Mouse (Mus musculus) stomach, embryonic 16.5 days (tissue): ENCODE data around the gene Tbata. TPM values are rescaled to one million over a fixed set of nuclear protein-coding genes. Genes with fewer than 3 reads are reported as not detected.

Experiments
- ATAC-seq: fragments of 200-750 bp; cut with Nextera tagmentation; 2 replicates; pipeline ENCODE4 v1.8.0; 2017; ENCODE audit warnings: moderate number of reproducible peaks, moderate TSS enrichment; ENCODE audit not compliant: insufficient read depth, low FRiP score
- H3K27ac ChIP-seq: fragments of 300-500 bp; sonication (generic); 2 replicates; pipeline ENCODE4 v1.5.1; 2014; ENCODE audit warnings: low read length
- H3K27me3 ChIP-seq: fragments of 300-500 bp; sonication (generic); 2 replicates; pipeline ENCODE4 v1.6.1; 2014; ENCODE audit warnings: low read length, control low read depth, mixed read lengths; ENCODE audit not compliant: control insufficient read depth, insufficient read depth
- H3K36me3 ChIP-seq: fragments of 300-500 bp; sonication (generic); 2 replicates; pipeline ENCODE4 v1.6.1; 2014; ENCODE audit warnings: low read length; ENCODE audit not compliant: control insufficient read depth, insufficient read depth
- H3K4me1 ChIP-seq: fragments of 300-500 bp; sonication (generic); 2 replicates; pipeline ENCODE4 v1.6.1; 2014; ENCODE audit warnings: low read length, control low read depth, mixed read lengths; ENCODE audit not compliant: control insufficient read depth, insufficient read depth
- H3K4me2 ChIP-seq: fragments of 300-500 bp; sonication (generic); 2 replicates; pipeline ENCODE4 v1.6.1; 2014; ENCODE audit warnings: low read depth, low read length, mixed read lengths
- H3K4me3 ChIP-seq: fragments of 300-500 bp; sonication (generic); replicated peaks from 2 replicates; pipeline ENCODE4 v1.5.1; 2014; ENCODE audit warnings: mild to moderate bottlenecking, low read length
- H3K9ac ChIP-seq: fragments of 300-500 bp; sonication (generic); 2 replicates; pipeline ENCODE4 v1.6.1; 2014; ENCODE audit warnings: low read length
- H3K9me3 ChIP-seq: fragments of 300-500 bp; sonication (generic); replicated peaks from 2 replicates; pipeline ENCODE4 v1.6.1; 2016; ENCODE audit warnings: low read length, control low read depth; ENCODE audit not compliant: control insufficient read depth
- WGBS: fragments of 180-500 bp; shearing (Covaris S2); extraction: QIAGEN DNeasy Blood & Tissue Kit; methylation state at CpG from one replicate; pipeline ENCODE4 v1.1.7; 2014; 5-methylcytosine and 5-hydroxymethylcytosine counted together
- polyA plus RNA-seq: library from polyadenylated mRNA; unstranded; fragments of >200 nt; fragmentation: Nextera tagmentation; extraction: Ambion mirVana; gene quantifications from 2 replicates; pipeline ENCODE4 v1.2.1, GENCODE M21; 2015

The Tbata gene
- polyA plus RNA-seq, 1 experiment from 2014 or later, result not detected

DNA sequence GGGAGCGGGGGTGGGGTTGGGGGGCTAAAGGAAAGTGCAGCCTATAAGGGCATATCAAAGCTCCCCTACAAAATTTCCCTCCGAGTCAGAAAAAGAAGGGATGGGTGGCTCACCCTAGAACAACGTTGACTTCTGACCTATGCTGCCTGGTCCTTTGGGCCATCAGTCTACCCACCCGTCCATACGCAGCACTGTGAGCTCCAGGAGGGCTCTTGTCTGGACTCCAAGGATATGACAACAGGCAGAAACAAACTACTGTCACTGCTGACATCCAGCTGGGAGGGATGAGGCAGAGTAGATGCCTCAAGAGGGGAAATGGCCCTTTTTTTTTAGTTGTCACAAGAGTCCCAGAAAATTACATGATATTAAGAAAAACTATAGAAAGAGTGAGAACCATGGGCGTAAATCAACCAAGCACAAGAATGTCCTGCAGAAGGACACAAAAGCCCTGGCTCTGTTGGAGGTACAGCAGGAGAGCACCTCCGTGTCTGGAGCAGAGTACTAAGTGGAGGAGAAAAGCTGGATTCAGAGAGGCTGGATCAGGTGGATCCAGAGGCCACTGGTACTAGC, 4.6 kb downstream of the Tbata start:
- WGBS, result 42% methylated on average over 7 of the region's 7 CpGs
- Histone ChIP-seq H3K4me1 (0 out of 2 replicates have a peak, but pooled peaks cover 4% of the 10 kb centered on the region), H3K27me3 (no peaks in the 10 kb centered on the region), H3K4me3 (no peak overlapping the region), H3K9ac (no peak overlapping the region), H3K27ac (no peak overlapping the region), H3K9me3 (no peaks in the 10 kb centered on the region), H3K4me2 (peak overlapping the region; percentile 36), H3K36me3 (no peaks in the 10 kb centered on the region)
- no peak for ATAC-seq

DNA sequence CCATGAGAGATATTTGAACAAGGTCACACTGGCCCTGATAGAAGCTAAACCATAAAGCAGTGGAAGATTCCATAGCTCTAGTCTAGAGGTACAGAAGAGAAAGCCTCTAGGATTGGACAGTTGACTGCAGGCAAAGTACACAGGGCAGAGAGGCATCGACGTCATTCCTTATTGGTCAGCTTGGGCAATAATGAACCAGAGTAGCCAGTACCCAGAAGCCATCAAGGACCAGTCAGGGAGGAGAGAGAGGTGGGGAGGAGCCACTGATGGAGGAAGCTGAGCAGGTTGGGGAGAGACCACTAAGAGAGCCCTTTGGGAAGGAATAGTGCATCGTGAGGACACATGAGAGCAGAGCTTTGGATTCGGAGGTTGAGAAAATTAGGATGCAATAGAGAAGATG, 6.0 kb downstream of the Tbata start:
- ATAC-seq, result no peak
- no peak overlapping the region for H3K9ac ChIP-seq
- H3K27ac ChIP-seq, result no peak overlapping the region
- H3K4me2 ChIP-seq, result no peak overlapping the region
- 0 out of 2 replicates have a peak, but pooled peaks cover 4% of the 10 kb centered on the region for H3K4me1 ChIP-seq
- H3K27me3 ChIP-seq, result no peaks in the 10 kb centered on the region
- H3K36me3 ChIP-seq, result no peaks in the 10 kb centered on the region
- WGBS, result 82% methylated on average over 4 of the region's 4 CpGs
- no peaks in the 10 kb centered on the region for H3K9me3 ChIP-seq
- no peak overlapping the region for H3K4me3 ChIP-seq

GRCm38 (mm10) chr10:61178687-61179086, 6.9 kb downstream of the Tbata start:
- 87% methylated on average over 8 of the region's 8 CpGs for WGBS
- no peak overlapping the region for H3K4me2 ChIP-seq
- H3K4me1 ChIP-seq, result 0 out of 2 replicates have a peak, but pooled peaks cover 4% of the 10 kb centered on the region
- no peaks in the 10 kb centered on the region for H3K9me3 ChIP-seq
- no peak overlapping the region for H3K4me3 ChIP-seq
- H3K36me3 ChIP-seq, result no peaks in the 10 kb centered on the region
- ATAC-seq, result no peak
- no peak overlapping the region for H3K27ac ChIP-seq
- H3K27me3 ChIP-seq, result no peaks in the 10 kb centered on the region
- H3K9ac ChIP-seq, result no peak overlapping the region

DNA sequence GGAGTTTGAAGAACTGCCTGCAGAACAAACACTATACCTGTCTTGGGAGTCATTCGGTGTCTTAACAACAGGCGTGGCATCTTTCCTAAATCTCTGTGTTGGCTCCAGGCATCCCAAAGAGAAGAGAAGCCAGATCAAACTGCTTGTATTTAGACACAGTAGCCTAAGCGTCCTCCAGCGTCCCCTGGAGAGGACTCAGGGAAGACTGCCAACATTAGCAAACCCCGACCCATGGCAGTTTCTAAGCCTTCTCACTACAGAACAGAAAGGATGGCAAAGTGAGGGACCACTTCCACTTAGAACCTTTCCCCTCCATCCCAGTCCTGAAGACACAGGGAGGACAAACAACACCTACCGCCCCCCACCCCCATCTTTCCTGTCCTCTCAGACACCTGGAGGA, 8.2 kb downstream of the Tbata start:
- H3K4me2 ChIP-seq, result no peak overlapping the region
- H3K4me3 ChIP-seq, result no peak overlapping the region
- no peak for ATAC-seq
- 0 out of 2 replicates have a peak, but pooled peaks cover 4% of the 10 kb centered on the region for H3K4me1 ChIP-seq
- no peaks in the 10 kb centered on the region for H3K27me3 ChIP-seq
- H3K27ac ChIP-seq, result no peak overlapping the region
- WGBS, result 60% methylated on average over 6 of the region's 6 CpGs
- no peak overlapping the region for H3K9ac ChIP-seq
- H3K36me3 ChIP-seq, result no peaks in the 10 kb centered on the region
- H3K9me3 ChIP-seq, result no peaks in the 10 kb centered on the region

- no peak for ATAC-seq
- 64% methylated on average over 3 of the region's 3 CpGs for WGBS
- no peaks in the 10 kb centered on the region for H3K27me3 ChIP-seq
These were observed 15.2 kb downstream of the Tbata start for GRCm38 (mm10) chr10:61187001-61187400.

DNA sequence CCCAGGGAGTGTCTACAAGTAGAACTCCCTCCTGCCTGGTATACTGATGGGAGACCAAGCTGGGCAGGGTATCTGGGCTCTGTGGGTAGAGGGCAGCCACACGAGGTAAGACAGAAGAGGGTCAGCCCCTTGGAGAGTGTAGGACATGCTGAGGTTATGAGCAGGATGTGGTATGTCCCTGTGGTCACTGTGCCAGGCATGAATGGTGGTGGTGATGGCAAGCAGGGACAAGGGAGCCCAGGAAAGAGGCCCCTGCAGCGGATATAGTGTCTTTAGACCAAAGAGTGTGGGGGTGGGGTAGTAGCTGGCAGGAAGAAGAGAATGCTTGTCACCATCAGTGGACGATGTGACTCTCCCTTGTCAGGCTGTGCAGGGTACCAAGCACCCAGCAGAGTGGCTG, 16.3 kb downstream of the Tbata start:
- no peaks in the 10 kb centered on the region for H3K27me3 ChIP-seq
- no peak overlapping the region for H3K4me2 ChIP-seq
- H3K9ac ChIP-seq, result no peak overlapping the region
- WGBS, result 69% methylated on average over 3 of the region's 3 CpGs
- no peak overlapping the region for H3K4me3 ChIP-seq
- no peaks in the 10 kb centered on the region for H3K9me3 ChIP-seq
- H3K4me1 ChIP-seq, result no peaks in the 10 kb centered on the region
- ATAC-seq, result no peak
- H3K27ac ChIP-seq, result no peak overlapping the region
- no peaks in the 10 kb centered on the region for H3K36me3 ChIP-seq

More at GRCm38 (mm10) chr10:61187001-61187400, 15.2 kb downstream of the Tbata start:
- H3K4me1 ChIP-seq, result no peaks in the 10 kb centered on the region
- no peaks in the 10 kb centered on the region for H3K9me3 ChIP-seq
- no peak overlapping the region for H3K27ac ChIP-seq
- no peak overlapping the region for H3K4me3 ChIP-seq
- H3K4me2 ChIP-seq, result no peak overlapping the region
- H3K9ac ChIP-seq, result no peak overlapping the region
- no peaks in the 10 kb centered on the region for H3K36me3 ChIP-seq

DNA sequence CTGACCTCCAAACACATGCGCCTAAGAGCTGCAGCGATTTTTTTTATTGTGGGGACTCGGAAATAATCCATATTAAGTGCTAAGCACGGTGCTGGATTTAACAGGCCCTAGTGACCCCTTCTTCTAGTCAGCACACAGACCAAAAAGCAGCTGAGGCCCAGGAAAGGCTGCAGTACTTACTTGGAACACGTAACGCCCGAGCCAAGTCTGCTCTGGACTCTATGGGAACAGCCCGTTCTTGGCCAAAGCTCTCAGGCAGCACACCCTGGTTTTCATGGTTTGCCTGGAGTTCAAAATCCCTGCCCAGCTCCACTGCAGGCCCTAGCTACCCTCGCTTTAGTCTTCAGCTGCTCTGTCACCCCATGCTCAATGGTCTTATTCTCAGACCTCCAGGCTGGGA, 22.9 kb downstream of the Tbata start:
- Histone ChIP-seq H3K27ac (peak overlapping the region; percentile 44; the same call in 1 of the 2 replicates), H3K4me3 (no peak overlapping the region), H3K9me3 (no peaks in the 10 kb centered on the region), H3K27me3 (no peaks in the 10 kb centered on the region), H3K4me2 (no peak overlapping the region), H3K36me3 (no peaks in the 10 kb centered on the region), H3K9ac (no peak overlapping the region), H3K4me1 (no peaks in the 10 kb centered on the region; the same call in 1 of the 2 replicates)
- ATAC-seq, result no peak
- WGBS, result 71% methylated on average over 9 of the region's 9 CpGs

DNA sequence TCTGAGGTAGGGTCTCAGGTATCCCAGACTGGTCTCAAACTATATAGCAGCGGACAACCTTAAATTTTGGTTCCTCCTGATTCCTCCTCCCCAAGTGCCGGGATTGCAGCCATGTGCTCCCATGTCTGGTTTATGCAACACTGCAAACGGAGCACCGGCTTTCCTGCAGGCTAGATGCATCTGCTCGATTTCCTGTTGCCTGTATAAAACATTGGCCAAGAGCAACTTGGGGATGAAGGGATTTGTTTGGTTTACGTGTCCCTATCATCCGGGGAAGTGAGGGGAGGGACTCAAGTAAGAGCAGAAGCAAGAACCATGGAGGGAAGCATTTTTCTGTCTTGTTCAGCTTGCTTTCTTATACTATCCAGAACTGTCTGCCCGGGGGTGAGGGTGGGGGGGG, 23.5 kb downstream of the Tbata start:
- no peaks in the 10 kb centered on the region; the same call in 1 of the 2 replicates for H3K4me1 ChIP-seq
- no peaks in the 10 kb centered on the region for H3K36me3 ChIP-seq
- no peak overlapping the region for H3K4me3 ChIP-seq
- H3K4me2 ChIP-seq, result no peak overlapping the region
- H3K27me3 ChIP-seq, result no peaks in the 10 kb centered on the region
- WGBS, result 55% methylated on average over 8 of the region's 8 CpGs
- ATAC-seq, result no peak
- peak overlapping the region; percentile 44; the same call in 1 of the 2 replicates for H3K27ac ChIP-seq
- no peak overlapping the region for H3K9ac ChIP-seq
- no peaks in the 10 kb centered on the region for H3K9me3 ChIP-seq

- no peak overlapping the region for H3K4me3 ChIP-seq
- no peaks in the 10 kb centered on the region for H3K9me3 ChIP-seq
- peak overlapping the region; percentile 14; the same call in 1 of the 2 replicates for H3K27ac ChIP-seq
- no peak overlapping the region for H3K4me2 ChIP-seq
- no peak for ATAC-seq
- H3K36me3 ChIP-seq, result no peaks in the 10 kb centered on the region
- WGBS, result 76% methylated on average over 5 of the region's 5 CpGs
- no peaks in the 10 kb centered on the region for H3K27me3 ChIP-seq
- H3K9ac ChIP-seq, result no peak overlapping the region
- H3K4me1 ChIP-seq, result no peaks in the 10 kb centered on the region; the same call in 1 of the 2 replicates
These were observed 24.1 kb downstream of the Tbata start for GRCm38 (mm10) chr10:61195718-61196291.
